In genomic region chr9:16079292-16079691, GRCm38 (mm10) we compare ENCODE assay signal across 16 mouse cellular contexts.
"Had no signal": no experiment of that assay in that cellular context is flagged by ENCODE, and none has a peak within 500 bp of the region (broad histone marks: within the 10 kb centered on the region; RNA-seq: fewer than 3 reads in every experiment).

No protein-coding gene starts in this region.

- H3K36me3 ChIP-seq: limb, embryonic 10.5 days; liver, embryonic 15.5 days; stomach, embryonic 15.5 days had no signal

- H3K4me1 ChIP-seq: limb, embryonic 10.5 days; liver, embryonic 15.5 days; megakaryocyte, embryonic 14.5 days; stomach, embryonic 15.5 days had no signal

- H3K27me3 ChIP-seq: liver, embryonic 15.5 days; megakaryocyte, embryonic 14.5 days; stomach, embryonic 15.5 days had no signal

- H3K4me3 ChIP-seq: layer of hippocampus, adult 2 months; limb, embryonic 10.5 days; liver, embryonic 15.5 days; megakaryocyte, embryonic 14.5 days; stomach, embryonic 15.5 days had no signal

- H3K4me2 ChIP-seq: liver, embryonic 11.5 days; liver, embryonic 15.5 days; stomach, embryonic 15.5 days had no signal

- H3K27ac ChIP-seq: kidney, postnatal 0 days; layer of hippocampus, adult 2 months; limb, embryonic 10.5 days; liver, embryonic 15.5 days; macrophage; stomach, embryonic 15.5 days had no signal

- H3K9me3 ChIP-seq: limb, embryonic 10.5 days; liver, embryonic 15.5 days; megakaryocyte, embryonic 14.5 days; stomach, embryonic 15.5 days had no signal

- H3K9ac ChIP-seq: liver, embryonic 15.5 days; stomach, embryonic 15.5 days had no signal

- DNase-seq: kidney, adult 11 months; kidney, adult 9 months; kidney, postnatal 4 days; lung, adult 2 months; lung, postnatal 10 days; right cerebral cortex, postnatal 14 days; thymus, adult 2 months; thymus, postnatal 25 days had no signal
